In the genomic region with DNA sequence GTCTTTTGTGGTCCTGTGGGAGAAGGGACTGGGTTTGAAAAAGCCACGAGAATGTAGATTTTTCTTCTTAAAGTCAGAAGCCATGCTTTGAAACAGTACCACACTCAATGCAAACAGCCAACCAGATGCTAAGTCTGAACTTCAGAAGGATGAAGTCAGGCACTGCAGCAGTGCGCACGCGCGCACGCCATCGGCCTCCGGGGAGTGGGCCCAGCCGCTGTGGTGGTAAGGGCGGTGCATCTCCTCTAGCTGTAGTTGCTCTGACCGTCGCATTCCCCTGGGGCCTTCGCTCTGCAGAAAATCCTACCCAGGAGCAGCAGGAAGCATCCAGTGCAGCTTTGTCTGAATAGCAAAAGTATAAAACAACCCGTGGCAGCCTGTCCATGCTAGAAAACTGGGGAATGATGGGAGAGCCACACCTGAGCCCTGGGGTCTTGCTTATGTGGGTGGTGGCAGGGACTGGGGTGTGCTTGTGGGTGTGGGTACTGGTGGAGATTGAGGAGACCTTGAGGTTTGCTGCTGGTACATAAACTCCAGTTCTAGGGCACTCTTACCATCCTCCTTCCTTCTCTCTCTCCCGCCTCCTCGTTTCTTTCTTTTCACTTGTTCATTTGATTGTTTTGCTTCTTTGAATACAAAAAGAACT, we compare ENCODE assay signal across 8 mouse cellular contexts. TPM values are rescaled to one million over a fixed set of nuclear protein-coding genes. Genes with fewer than 3 reads are reported as not detected.
A peak's percentile ranks its signal among the peaks of the same experiment; 100 is the strongest.
DNase-seq lines count a peak whose midpoint lies in the region; ATAC-seq and TF ChIP-seq lines count a peak whose summit lies in the region.

No protein-coding gene starts in this region.

- no peak for DNase-seq in heart, adult 2 months
- peak; percentile 58 for DNase-seq in R1 (ENCODE audit: low read depth, low spot score)
- peak; percentile 64 for DNase-seq in hindbrain, embryonic 10.5 days (ENCODE audit: low spot score)
- DNase-seq in midbrain, postnatal 0 days (ENCODE audit: low spot score) = peak; percentile 77
- DNase-seq in lung, postnatal 10 days = no peak
- DNase-seq in adrenal gland, postnatal 25 days = no peak

- no peak for TF ChIP-seq CTCF in heart, adult 2 months (IDR thresholded peaks at IDR 0.05)
- no peak for TF ChIP-seq CTCF in midbrain, postnatal 0 days (IDR thresholded peaks at IDR 0.05)

- no peaks in the 10 kb centered on the region for H3K36me3 ChIP-seq in heart, embryonic 13.5 days
- no peaks in the 10 kb centered on the region for H3K36me3 ChIP-seq in heart, adult 2 months (ENCODE audit: control insufficient read depth, insufficient read depth, low read length)
- H3K36me3 ChIP-seq in hindbrain, embryonic 10.5 days = no peaks in the 10 kb centered on the region
- no peaks in the 10 kb centered on the region for H3K36me3 ChIP-seq in midbrain, postnatal 0 days (ENCODE audit: insufficient read depth, low read length)

- no peak overlapping the region for H3K4me3 ChIP-seq in heart, embryonic 13.5 days
- no peak overlapping the region for H3K4me3 ChIP-seq in heart, adult 2 months
- H3K4me3 ChIP-seq in hindbrain, embryonic 10.5 days = peak overlapping the region; percentile 23; the same call in 1 of the 2 replicates
- peak overlapping the region; percentile 22; the same call in 1 of the 2 replicates for H3K4me3 ChIP-seq in midbrain, postnatal 0 days (ENCODE audit: low read depth, low read length)

- H3K9me3 ChIP-seq in heart, embryonic 13.5 days = no peaks in the 10 kb centered on the region
- no peaks in the 10 kb centered on the region for H3K9me3 ChIP-seq in hindbrain, embryonic 10.5 days
- H3K9me3 ChIP-seq in midbrain, postnatal 0 days (ENCODE audit: low read length) = no peaks in the 10 kb centered on the region

- H3K9ac ChIP-seq in heart, embryonic 13.5 days = no peak overlapping the region
- H3K9ac ChIP-seq in heart, adult 2 months (ENCODE audit: low read depth, low read length) = no peak overlapping the region
- H3K9ac ChIP-seq in midbrain, postnatal 0 days (replicated peaks; ENCODE audit: low read length, poor library complexity, severe bottlenecking) = peak overlapping the region; percentile 68

- intact Hi-C loops in heart, adult 2 months (cut with DNase I) = no loop called here

- H3K27ac ChIP-seq in heart, embryonic 13.5 days (replicated peaks) = no peak overlapping the region
- H3K27ac ChIP-seq in heart, adult 2 months = no peak overlapping the region
- peak overlapping the region; percentile 57; the same call in 1 of the 2 replicates for H3K27ac ChIP-seq in hindbrain, embryonic 10.5 days
- H3K27ac ChIP-seq in midbrain, postnatal 0 days (ENCODE audit: low read depth, low read length) = peak overlapping the region; percentile 87

- ATAC-seq in heart, embryonic 13.5 days (ENCODE audit: extremely low read depth, insufficient number of reproducible peaks, low FRiP score, low TSS enrichment) = no peak
- peak; percentile 90 for ATAC-seq in midbrain, postnatal 0 days (ENCODE audit: low FRiP score)
- ATAC-seq in megakaryocyte-erythroid progenitor cell, adult 5-6 weeks (replicated peaks; ENCODE audit: low FRiP score, low TSS enrichment, poor library complexity, severe bottlenecking) = no peak

- H3K27me3 ChIP-seq in heart, embryonic 13.5 days (replicated peaks) = peaks cover 5% of the 10 kb centered on the region; the same call in 1 of the 2 replicates
- H3K27me3 ChIP-seq in heart, adult 2 months (ENCODE audit: control insufficient read depth, insufficient read depth, low read length) = no peaks in the 10 kb centered on the region
- H3K27me3 ChIP-seq in hindbrain, embryonic 10.5 days (ENCODE audit: insufficient read depth, poor library complexity, severe bottlenecking) = no peaks in the 10 kb centered on the region
- no peaks in the 10 kb centered on the region for H3K27me3 ChIP-seq in midbrain, postnatal 0 days (ENCODE audit: insufficient read depth, low read length)

- H3K4me1 ChIP-seq in heart, embryonic 13.5 days = peaks cover 3% of the 10 kb centered on the region; the same call in 1 of the 2 replicates
- H3K4me1 ChIP-seq in heart, adult 2 months (ENCODE audit: control insufficient read depth, insufficient read depth, low read length) = no peaks in the 10 kb centered on the region
- H3K4me1 ChIP-seq in hindbrain, embryonic 10.5 days (replicated peaks) = peaks cover 11% of the 10 kb centered on the region; the same call in 1 of the 2 replicates
- peaks cover 19% of the 10 kb centered on the region; the same call in 1 of the 2 replicates for H3K4me1 ChIP-seq in midbrain, postnatal 0 days (ENCODE audit: insufficient read depth, low read length)

- peak overlapping the region; percentile 46 for H3K4me2 ChIP-seq in heart, embryonic 13.5 days
- peak overlapping the region; percentile 52 for H3K4me2 ChIP-seq in midbrain, postnatal 0 days (ENCODE audit: low read depth, low read length, poor library complexity, severe bottlenecking)

- 35% methylated on average over 16 of the region's 16 CpGs for WGBS in heart, embryonic 13.5 days
- 34% methylated on average over 16 of the region's 16 CpGs for WGBS in heart, adult 2 months
- WGBS in hindbrain, embryonic 10.5 days = 27% methylated on average over 16 of the region's 16 CpGs
- 10% methylated on average over 16 of the region's 16 CpGs for WGBS in midbrain, postnatal 0 days

- H3K79me2 ChIP-seq in heart, adult 2 months (replicated peaks; ENCODE audit: control insufficient read depth, insufficient read depth, low read length) = no peaks in the 10 kb centered on the region

- no peak for TF ChIP-seq POLR2A in heart, adult 2 months (IDR thresholded peaks at IDR 0.05; ENCODE audit: insufficient read depth, low read depth, low read length)

- no peak for TF ChIP-seq EP300 in heart, adult 2 months (IDR thresholded peaks at IDR 0.05; ENCODE audit: insufficient read depth, low read depth, low read length)

RNA-seq across cellular contexts. Expression of a gene that starts 56.6 kb away (rescaled TPM):
- polyA plus RNA-seq in heart, embryonic 13.5 days (2015; fragmentation: Nextera tagmentation; extraction: Ambion mirVana) = 6.3 and 6.8 TPM in 2 replicates
- 1 to 10 TPM in 1 of 2 experiments, under 1 TPM in 1; 0.64 to 1.3 TPM for total RNA-seq in heart, adult 2 months (2021)
- 0.39 and 1.4 TPM in 2 replicates for polyA plus RNA-seq in heart, adult 2 months (2012; rRNA removed)
- polyA plus RNA-seq in hindbrain, embryonic 10.5 days (2016; fragmentation: Nextera tagmentation; extraction: Ambion mirVana) = 7.1 and 11.1 TPM in 2 replicates
- 105 and 130 TPM in 2 replicates for total RNA-seq in midbrain, postnatal 0 days (2014; rRNA removed)
- 94.2 and 96.5 TPM in 2 replicates for polyA plus RNA-seq in midbrain, postnatal 0 days (2015; fragmentation: Nextera tagmentation; extraction: Ambion mirVana)
- total RNA-seq in megakaryocyte-erythroid progenitor cell, adult 5-6 weeks (2014; fragmentation: Nextera tagmentation) = 0.37 TPM in 1 of 2 replicates, not detected in the other
- 6.8 TPM in 1 of 2 replicates, not detected in the other for total RNA-seq in megakaryocyte-erythroid progenitor cell, adult 5-6 weeks (2017)
- 0.57 and 1.8 TPM in 2 replicates for total RNA-seq in adrenal gland, postnatal 25 days (2021)

Comparison
In these comparisons a context has a peak if more than half of its experiments do, and no peak if none do; other contexts are left out.
1. H3K27ac ChIP-seq: peak in hindbrain, embryonic 10.5 days (single experiment) and midbrain, postnatal 0 days (single experiment); none in heart, embryonic 13.5 days (single experiment) and heart, adult 2 months (single experiment).
2. H3K4me3 ChIP-seq: peak in hindbrain, embryonic 10.5 days (single experiment) and midbrain, postnatal 0 days (single experiment); none in heart, embryonic 13.5 days (single experiment) and heart, adult 2 months (single experiment).
3. DNase-seq: peak in R1 (single experiment), hindbrain, embryonic 10.5 days (single experiment) and midbrain, postnatal 0 days (single experiment); none in heart, adult 2 months (0 of 2), lung, postnatal 10 days (single experiment) and adrenal gland, postnatal 25 days (single experiment).
4. RNA of a gene that starts 56.6 kb away (total RNA-seq): 105 to 130 TPM in midbrain, postnatal 0 days; 0.37 to 6.8 TPM in megakaryocyte-erythroid progenitor cell, adult 5-6 weeks, 0.57 to 1.8 TPM in adrenal gland, postnatal 25 days and 0.64 to 1.3 TPM in heart, adult 2 months; every median in the first group is over 10 times any median in the second.